Mouse (Mus musculus) limb, embryonic 10.5 days (tissue): Measurements from ENCODE around the gene Tfeb. TPM values are rescaled to one million over a fixed set of nuclear protein-coding genes. Genes with fewer than 3 reads are reported as not detected.

ENCODE experiments used
- DNase-seq: peaks from one replicate; pipeline ENCODE4 v3.0.0-alpha.2; 2017; ENCODE audit warnings: low spot score
- H3K27ac ChIP-seq: fragments of 300-500 bp; sonication (generic); 2 replicates; pipeline ENCODE4 v1.5.1; 2016; ENCODE audit warnings: mild to moderate bottlenecking
- H3K27me3 ChIP-seq: fragments of 300-500 bp; sonication (generic); 2 replicates; pipeline ENCODE4 v1.6.1; 2016; ENCODE audit warnings: low read depth, mild to moderate bottlenecking; ENCODE audit not compliant: poor library complexity, severe bottlenecking
- H3K36me3 ChIP-seq: fragments of 300-500 bp; sonication (generic); 2 replicates; pipeline ENCODE4 v1.6.1; 2016; ENCODE audit warnings: mild to moderate bottlenecking, moderate library complexity
- H3K4me1 ChIP-seq: fragments of 300-500 bp; sonication (generic); 2 replicates; pipeline ENCODE4 v1.6.1; 2016
- H3K4me3 ChIP-seq: fragments of 300-500 bp; sonication (generic); 2 replicates; pipeline ENCODE4 v1.5.1; 2016; ENCODE audit warnings: mild to moderate bottlenecking, moderate library complexity
- H3K9me3 ChIP-seq: fragments of 300-500 bp; sonication (generic); replicated peaks from 2 replicates; pipeline ENCODE4 v1.6.1; 2016; ENCODE audit warnings: mild to moderate bottlenecking
- WGBS: fragments of 180-500 bp; shearing (Covaris S2); methylation state at CpG from one replicate; pipeline ENCODE4 v1.1.7; 2016; 5-methylcytosine and 5-hydroxymethylcytosine counted together
- polyA plus RNA-seq: library from polyadenylated mRNA; unstranded; fragments of >200 nt; fragmentation: Nextera tagmentation; extraction: Ambion mirVana; gene quantifications from 2 replicates; pipeline ENCODE4 v1.2.1, GENCODE M21; 2016

Gene Tfeb
- polyA plus RNA-seq, 1 experiment from 2014 or later: 2.3 TPM

GRCm38 (mm10) chr17:47812200-47812599 is 75.4 kb downstream of the Tfeb start:
- no peak overlapping the region for H3K4me3 ChIP-seq
- no peaks in the 10 kb centered on the region for H3K9me3 ChIP-seq
- peaks cover 48% of the 10 kb centered on the region for H3K27me3 ChIP-seq
- peak overlapping the region; percentile 61; the same call in 1 of the 2 replicates for H3K27ac ChIP-seq
- peaks cover 20% of the 10 kb centered on the region for H3K36me3 ChIP-seq
- 83% methylated on average over 6 of the region's 6 CpGs for WGBS
- no peak for DNase-seq
- peaks cover 58% of the 10 kb centered on the region for H3K4me1 ChIP-seq

GRCm38 (mm10) chr17:47813616-47814015 is 76.8 kb downstream of the Tfeb start:
- Histone ChIP-seq H3K9me3 (no peaks in the 10 kb centered on the region), H3K27ac (peak overlapping the region; percentile 74), H3K4me3 (no peak overlapping the region), H3K4me1 (peaks cover 58% of the 10 kb centered on the region), H3K36me3 (peaks cover 33% of the 10 kb centered on the region), H3K27me3 (peaks cover 39% of the 10 kb centered on the region)
- 38% methylated on average over 5 of the region's 5 CpGs for WGBS
- DNase-seq: no peak

GRCm38 (mm10) chr17:47814496-47814895 is 77.7 kb downstream of the Tfeb start:
- peaks cover 42% of the 10 kb centered on the region for H3K36me3 ChIP-seq
- 4% methylated on average over 6 of the region's 6 CpGs for WGBS
- no peaks in the 10 kb centered on the region for H3K9me3 ChIP-seq
- H3K27ac ChIP-seq: peak overlapping the region; percentile 74
- DNase-seq: peak; percentile 58
- H3K4me1 ChIP-seq: peaks cover 56% of the 10 kb centered on the region
- H3K27me3 ChIP-seq: peaks cover 31% of the 10 kb centered on the region; the same call in 1 of the 2 replicates
- no peak overlapping the region for H3K4me3 ChIP-seq

- Histone ChIP-seq H3K27me3 (peaks cover 22% of the 10 kb centered on the region; the same call in 1 of the 2 replicates), H3K9me3 (no peaks in the 10 kb centered on the region), H3K36me3 (peaks cover 52% of the 10 kb centered on the region), H3K4me1 (peaks cover 61% of the 10 kb centered on the region), H3K27ac (peak overlapping the region; percentile 65), H3K4me3 (peak overlapping the region; percentile 9; the same call in 1 of the 2 replicates)
- no peak for DNase-seq
- whole genome bisulfite sequencing: 35% methylated on average over 10 of the region's 10 CpGs
Observed at GRCm38 (mm10) chr17:47815446-47815845, 78.6 kb downstream of the Tfeb start.

- peaks cover 59% of the 10 kb centered on the region for H3K4me1 ChIP-seq
- WGBS: 86% methylated on average over 13 of the region's 13 CpGs
Observed at GRCm38 (mm10) chr17:47818038-47818725, 81.4 kb downstream of the Tfeb start.

GRCm38 (mm10) chr17:47821339-47821738 is 84.5 kb downstream of the Tfeb start:
- peak overlapping the region; percentile 61 for H3K27ac ChIP-seq
- peaks cover 89% of the 10 kb centered on the region for H3K36me3 ChIP-seq
- no peak for DNase-seq
- WGBS: 61% methylated on average over 8 of the region's 8 CpGs
- H3K9me3 ChIP-seq: no peaks in the 10 kb centered on the region
- H3K27me3 ChIP-seq: 0 out of 2 replicates have a peak, but pooled peaks cover 5% of the 10 kb centered on the region
- H3K4me1 ChIP-seq: peaks cover 36% of the 10 kb centered on the region
- H3K4me3 ChIP-seq: no peak overlapping the region

More at GRCm38 (mm10) chr17:47818038-47818725, 81.4 kb downstream of the Tfeb start:
- Histone ChIP-seq H3K36me3 (peaks cover 76% of the 10 kb centered on the region), H3K27me3 (0 out of 2 replicates have a peak, but pooled peaks cover 11% of the 10 kb centered on the region), H3K27ac (no peak overlapping the region), H3K4me3 (no peak overlapping the region), H3K9me3 (no peaks in the 10 kb centered on the region)
- DNase-seq: no peak

GRCm38 (mm10) chr17:47831161-47831560 is 94.3 kb downstream of the Tfeb start:
- H3K27ac ChIP-seq: peak overlapping the region; percentile 90
- H3K9me3 ChIP-seq: no peaks in the 10 kb centered on the region
- peaks cover 27% of the 10 kb centered on the region for H3K27me3 ChIP-seq
- peak; percentile 67 for DNase-seq
- H3K36me3 ChIP-seq: peaks cover 38% of the 10 kb centered on the region
- peak overlapping the region; percentile 71 for H3K4me3 ChIP-seq
- H3K4me1 ChIP-seq: peaks cover 62% of the 10 kb centered on the region
- WGBS: 12% methylated on average over 9 of the region's 9 CpGs

GRCm38 (mm10) chr17:47831772-47832171 is 94.9 kb downstream of the Tfeb start:
- DNase-seq: no peak
- Histone ChIP-seq H3K9me3 (no peaks in the 10 kb centered on the region), H3K4me1 (peaks cover 62% of the 10 kb centered on the region), H3K27ac (peak overlapping the region; percentile 90), H3K36me3 (peaks cover 35% of the 10 kb centered on the region), H3K27me3 (peaks cover 33% of the 10 kb centered on the region), H3K4me3 (peak overlapping the region; percentile 71)
- 41% methylated on average over 5 of the region's 5 CpGs for WGBS

- peak overlapping the region; percentile 90 for H3K27ac ChIP-seq
- peaks cover 27% of the 10 kb centered on the region for H3K36me3 ChIP-seq
- WGBS: 2% methylated on average over 15 of the region's 17 CpGs
- H3K9me3 ChIP-seq: no peaks in the 10 kb centered on the region
- DNase-seq: no peak
- peaks cover 39% of the 10 kb centered on the region for H3K27me3 ChIP-seq
- peaks cover 64% of the 10 kb centered on the region for H3K4me1 ChIP-seq
- H3K4me3 ChIP-seq: peak overlapping the region; percentile 71
Observed at GRCm38 (mm10) chr17:47832501-47833028, 95.7 kb downstream of the Tfeb start.

- Histone ChIP-seq H3K4me3 (peak overlapping the region; percentile 71), H3K36me3 (peaks cover 21% of the 10 kb centered on the region), H3K9me3 (no peaks in the 10 kb centered on the region), H3K27me3 (peaks cover 39% of the 10 kb centered on the region), H3K27ac (peak overlapping the region; percentile 90), H3K4me1 (peaks cover 69% of the 10 kb centered on the region)
- peak; percentile 87 for DNase-seq
- under 1% methylated on average over 44 of the region's 45 CpGs for WGBS
Observed at GRCm38 (mm10) chr17:47833029-47833627, 96.3 kb downstream of the Tfeb start.

- Histone ChIP-seq H3K27me3 (peaks cover 39% of the 10 kb centered on the region), H3K4me3 (peak overlapping the region; percentile 71), H3K27ac (peak overlapping the region; percentile 90), H3K36me3 (peaks cover 19% of the 10 kb centered on the region), H3K4me1 (peaks cover 67% of the 10 kb centered on the region), H3K9me3 (no peaks in the 10 kb centered on the region)
- WGBS: under 1% methylated on average over 45 of the region's 45 CpGs
- peak; percentile 66 for DNase-seq
Observed at GRCm38 (mm10) chr17:47833628-47834481, 97.0 kb downstream of the Tfeb start.

GRCm38 (mm10) chr17:47834482-47834767 is 97.6 kb downstream of the Tfeb start, which contains the start of gene Mdfi:
Mdfi (minus strand) TSS chr17:47834691.
- peak within 1 kb of the TSS; percentile 90 for H3K27ac ChIP-seq
- peak within 1 kb of the TSS; percentile 71 for H3K4me3 ChIP-seq
- WGBS: 3% methylated on average over 18 of the region's 18 CpGs
- H3K4me1 ChIP-seq: peaks cover 61% of the 10 kb centered on the region
- H3K9me3 ChIP-seq: no peaks in the 10 kb centered on the region
- DNase-seq: no peak
- H3K27me3 ChIP-seq: peaks cover 39% of the 10 kb centered on the region
- peaks cover 14% of the 10 kb centered on the region for H3K36me3 ChIP-seq
